Mouse (Mus musculus) CD4-positive naive resting alpha-beta T cell, adult 57 days (primary cell): ENCODE results near the gene Dohh. TPM values are rescaled to one million over a fixed set of nuclear protein-coding genes. Genes with fewer than 3 reads are reported as not detected.

Experiments used
- total RNA-seq: library from RNA; stranded (reverse); gene quantifications from one replicate; pipeline ENCODE4 v1.2.4, GENCODE M21; 2023

The Dohh gene
- total RNA-seq = 32.6 TPM

GRCm38 (mm10) chr10:81383802-81384604 is at the start of gene Dohh, which contains the start of gene Gm48551:
Gene Dohh (plus strand): TSS chr10:81384428.
Gene Gm48551 (plus strand): TSS chr10:81384466.

GRCm38 (mm10) chr10:81342686-81343505 is 41.3 kb upstream of the Dohh start, which contains the start of gene Gipc3:
Gene Gipc3 (minus strand): TSS chr10:81343266.

GRCm38 (mm10) chr10:81350351-81351063 is 33.7 kb upstream of the Dohh start, which contains the start of gene Hmg20b:
Gene Hmg20b (minus strand): TSS chr10:81350480.

GRCm38 (mm10) chr10:81356991-81357844 is 27.0 kb upstream of the Dohh start, which contains the start of gene Mfsd12:
Gene Mfsd12 (plus strand): TSS chr10:81357491.

GRCm38 (mm10) chr10:81365672-81366476 is 18.4 kb upstream of the Dohh start, which contains the start of gene 4930404N11Rik:
Gene 4930404N11Rik (minus strand): TSS chr10:81365816.

GRCm38 (mm10) chr10:81377793-81378552 is 6.3 kb upstream of the Dohh start, which contains the start of gene Fzr1:
Gene Fzr1 (minus strand): TSS chr10:81378516.

GRCm38 (mm10) chr10:81388505-81389055 is 4.4 kb downstream of the Dohh start, which contains the start of gene Gm48552:
Gene Gm48552 (plus strand): TSS chr10:81389005.

GRCm38 (mm10) chr10:81392781-81393185 is 8.6 kb downstream of the Dohh start, which contains the start of gene Smim24:
Gene Smim24 (plus strand): TSS chr10:81393051.

Other genes starting within 250 kb of the Dohh start
- gene Zbtb7a, start 249.2 kb upstream of the Dohh start, total RNA-seq = 58.9 TPM
- 34.9 TPM for gene Pias4, start 216.5 kb upstream of the Dohh start, total RNA-seq
- gene Eef2, start 207.8 kb upstream of the Dohh start, total RNA-seq = 2,367 TPM
- gene Dapk3, start 201.4 kb upstream of the Dohh start, total RNA-seq = 62.3 TPM
- not detected for gene 4930442H23Rik, start 200.6 kb upstream of the Dohh start, total RNA-seq
- gene Nmrk2, start 182.4 kb upstream of the Dohh start, total RNA-seq = not detected
- gene Atcay, start 153.6 kb upstream of the Dohh start, total RNA-seq = 0.50 TPM
- 4.9 TPM for gene Zfr2, start 151.3 kb upstream of the Dohh start, total RNA-seq
- 15.3 TPM for gene Matk, start 131.5 kb upstream of the Dohh start, total RNA-seq
- 104 TPM for gene Mrpl54, start 117.5 kb upstream of the Dohh start, total RNA-seq
- 45.7 TPM for gene Apba3, start 117.5 kb upstream of the Dohh start, total RNA-seq
- gene Tjp3, start 92.8 kb upstream of the Dohh start, total RNA-seq = 4.3 TPM
- 128 TPM for gene Pip5k1c, start 91.5 kb upstream of the Dohh start, total RNA-seq
- gene Cactin, start 63.3 kb upstream of the Dohh start, total RNA-seq = 47.9 TPM
- gene Tbxa2r, start 55.7 kb upstream of the Dohh start, total RNA-seq = 26.1 TPM
- not detected for gene Gipc3, start 41.2 kb upstream of the Dohh start, total RNA-seq
- gene Hmg20b, start 33.9 kb upstream of the Dohh start, total RNA-seq = 55.4 TPM
- 5.4 TPM for gene Mfsd12, start 26.9 kb upstream of the Dohh start, total RNA-seq
- 7.5 TPM for gene 4930404N11Rik, start 18.6 kb upstream of the Dohh start, total RNA-seq
- 27.2 TPM for gene Fzr1, start 5.9 kb upstream of the Dohh start, total RNA-seq
- gene Gm48551, start within 50 bp of the Dohh start, total RNA-seq = 4.7 TPM
- 9.7 TPM for gene Gm48552, start 4.6 kb downstream of the Dohh start, total RNA-seq
- gene Smim24, start 8.6 kb downstream of the Dohh start, total RNA-seq = 2.2 TPM
- 20.3 TPM for gene Nfic, start 71.2 kb downstream of the Dohh start, total RNA-seq
- 1.2 TPM for gene Celf5, start 98.3 kb downstream of the Dohh start, total RNA-seq
- gene Ncln, start 112.0 kb downstream of the Dohh start, total RNA-seq = 199 TPM
- 139 TPM for gene S1pr4, start 115.7 kb downstream of the Dohh start, total RNA-seq
- 3.3 TPM for gene Gna15, start 139.8 kb downstream of the Dohh start, total RNA-seq
- 17.5 TPM for gene Gna11, start 160.8 kb downstream of the Dohh start, total RNA-seq
- gene Aes, start 175.1 kb downstream of the Dohh start, total RNA-seq = 616 TPM
- 6.3 TPM for gene Tle2, start 190.1 kb downstream of the Dohh start, total RNA-seq
- not detected for gene Tle6, start 216.6 kb downstream of the Dohh start, total RNA-seq
- 3.2 TPM for gene BC025920, start 221.8 kb downstream of the Dohh start, total RNA-seq
- gene Sirt6, start 243.4 kb downstream of the Dohh start, total RNA-seq = 23.7 TPM
- gene Ankrd24, start 244.1 kb downstream of the Dohh start, total RNA-seq = 5.9 TPM